Mouse (Mus musculus): ENCODE measurements around the gene Ccdc86. TPM values are rescaled to one million over a fixed set of nuclear protein-coding genes. Genes with fewer than 3 reads are reported as not detected.

Gene Ccdc86
- polyA plus RNA-seq, 1 experiment from 2014 or later = 19.4 TPM

DNA sequence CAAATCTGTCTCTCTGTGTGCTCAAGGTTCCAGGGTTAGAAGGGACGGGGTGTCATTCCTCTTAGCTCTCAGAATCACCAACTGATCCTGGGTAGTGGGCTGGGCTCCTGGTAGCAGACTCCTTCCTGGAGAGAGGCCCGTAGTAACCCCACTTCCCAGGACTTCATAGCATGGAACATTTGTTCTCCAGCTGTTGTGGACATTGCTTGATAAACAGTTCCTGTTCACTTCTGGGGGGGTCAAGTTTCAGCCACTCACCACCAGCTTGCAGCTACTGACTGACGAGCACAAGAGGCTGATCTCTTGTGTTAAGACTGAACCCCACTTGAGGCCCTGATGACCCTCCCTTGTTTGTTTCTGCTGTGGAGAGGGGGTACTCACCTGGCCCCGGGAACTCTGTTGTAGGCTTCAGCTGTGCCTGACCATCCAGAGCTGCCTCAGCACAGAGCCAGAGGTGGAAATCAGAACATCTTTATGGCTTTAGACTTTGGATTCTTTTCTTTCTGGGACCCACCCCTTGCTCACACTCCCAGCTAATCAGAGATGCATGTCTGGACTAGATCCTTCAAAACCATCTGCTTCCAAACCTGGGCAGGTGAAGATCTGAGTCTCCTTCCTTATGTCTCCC lies 25.3 kb upstream of the Ccdc86 start, which contains the start of gene Ms4a10:
Ms4a10 (minus strand) TSS at position 433 of the 628 bp plus-strand sequence.
- Histone ChIP-seq H3K4me3 (no peak within 1 kb of the TSS), H3K4me1 (no peaks in the 10 kb centered on the region), H3K9ac (replicated peaks) (no peak within 1 kb of the TSS), H3K27me3 (no peaks in the 10 kb centered on the region), H3K9me3 (no peaks in the 10 kb centered on the region), H3K36me3 (no peaks in the 10 kb centered on the region), H3K27ac (replicated peaks) (no peak within 1 kb of the TSS), H3K4me2 (replicated peaks) (no peak within 1 kb of the TSS)
- ATAC-seq (replicated peaks) = no peak
- WGBS = 69% methylated on average over 4 of the region's 4 CpGs

DNA sequence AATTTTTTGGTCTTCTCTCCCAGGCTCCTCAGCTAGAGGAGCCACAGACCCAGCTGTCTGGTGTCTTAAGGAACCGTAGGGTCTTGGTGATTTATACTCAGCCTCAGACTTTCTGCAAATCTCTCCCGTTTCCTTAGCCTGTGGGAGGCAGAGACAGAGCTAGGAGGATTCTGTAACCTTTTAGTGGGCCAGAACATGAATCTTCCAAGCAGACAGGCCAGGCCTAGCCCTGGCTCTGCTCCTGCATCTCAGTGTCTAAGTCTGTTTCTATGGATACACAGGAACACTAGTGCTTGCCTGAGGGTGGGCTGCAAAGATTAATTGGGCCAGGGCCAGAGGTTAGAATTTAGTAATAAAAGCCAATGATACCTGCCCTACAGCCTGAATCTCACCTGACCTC lies 24.1 kb upstream of the Ccdc86 start:
- no peak for ATAC-seq (replicated peaks)
- H3K27ac ChIP-seq (replicated peaks) = no peak overlapping the region
- no peak overlapping the region for H3K4me3 ChIP-seq
- H3K27me3 ChIP-seq = no peaks in the 10 kb centered on the region
- H3K4me1 ChIP-seq = no peaks in the 10 kb centered on the region
- H3K36me3 ChIP-seq = no peaks in the 10 kb centered on the region
- WGBS = 65% methylated on average over 2 of the region's 2 CpGs
- no peaks in the 10 kb centered on the region for H3K9me3 ChIP-seq
- no peak overlapping the region for H3K4me2 ChIP-seq (replicated peaks)
- H3K9ac ChIP-seq (replicated peaks) = no peak overlapping the region

DNA sequence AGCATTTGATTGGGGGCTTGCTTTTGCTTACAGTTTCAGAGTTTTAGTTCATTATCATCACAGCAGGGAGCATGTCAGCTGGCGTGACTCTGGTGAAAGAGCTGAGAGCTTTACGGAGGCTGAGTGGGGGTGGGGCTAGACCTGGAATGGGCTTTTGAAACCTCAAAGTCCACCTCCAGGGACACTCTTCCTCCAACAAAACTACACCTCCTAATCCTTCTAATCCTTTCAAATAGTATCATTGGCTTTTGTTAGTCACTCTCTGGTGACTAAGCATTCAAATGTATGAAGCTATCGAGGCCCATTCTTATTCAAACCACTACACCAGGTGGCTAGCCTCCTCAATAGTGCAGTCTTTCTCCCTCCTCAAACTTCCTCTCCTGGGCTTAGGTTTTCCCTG lies 23.6 kb upstream of the Ccdc86 start:
- ATAC-seq (replicated peaks) = no peak
- H3K4me2 ChIP-seq (replicated peaks) = no peak overlapping the region
- no peaks in the 10 kb centered on the region for H3K4me1 ChIP-seq
- no peak overlapping the region for H3K9ac ChIP-seq (replicated peaks)
- 11% methylated on average over 3 of the region's 3 CpGs for WGBS
- H3K9me3 ChIP-seq = no peaks in the 10 kb centered on the region
- no peak overlapping the region for H3K4me3 ChIP-seq
- no peaks in the 10 kb centered on the region for H3K36me3 ChIP-seq
- H3K27ac ChIP-seq (replicated peaks) = no peak overlapping the region
- H3K27me3 ChIP-seq = no peaks in the 10 kb centered on the region

DNA sequence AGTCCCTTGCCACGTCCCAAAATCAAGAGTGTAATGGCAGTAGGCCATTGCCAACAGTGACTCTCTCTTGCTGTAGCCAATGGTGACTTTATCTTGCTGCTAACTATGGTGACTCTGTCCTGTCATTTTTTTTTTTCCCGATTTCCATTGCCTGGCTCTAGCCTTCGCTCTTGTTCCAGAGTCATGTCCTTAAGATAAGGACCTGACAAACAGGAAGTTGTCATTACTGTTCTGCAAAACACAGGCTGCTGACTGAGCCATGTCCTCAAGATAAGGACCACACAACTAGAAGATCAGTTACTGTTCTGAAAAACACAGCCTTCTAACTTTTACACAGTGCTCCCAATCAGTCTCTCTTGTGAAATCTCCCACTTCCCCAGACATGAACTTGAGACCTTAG lies 21.4 kb upstream of the Ccdc86 start:
- WGBS = 76% methylated on average over 3 of the region's 3 CpGs
- Histone ChIP-seq H3K4me1 (no peaks in the 10 kb centered on the region), H3K36me3 (no peaks in the 10 kb centered on the region), H3K27me3 (no peaks in the 10 kb centered on the region), H3K9me3 (no peaks in the 10 kb centered on the region), H3K9ac (replicated peaks) (no peak overlapping the region), H3K27ac (replicated peaks) (no peak overlapping the region), H3K4me2 (replicated peaks) (no peak overlapping the region), H3K4me3 (no peak overlapping the region)
- no peak for ATAC-seq (replicated peaks)

DNA sequence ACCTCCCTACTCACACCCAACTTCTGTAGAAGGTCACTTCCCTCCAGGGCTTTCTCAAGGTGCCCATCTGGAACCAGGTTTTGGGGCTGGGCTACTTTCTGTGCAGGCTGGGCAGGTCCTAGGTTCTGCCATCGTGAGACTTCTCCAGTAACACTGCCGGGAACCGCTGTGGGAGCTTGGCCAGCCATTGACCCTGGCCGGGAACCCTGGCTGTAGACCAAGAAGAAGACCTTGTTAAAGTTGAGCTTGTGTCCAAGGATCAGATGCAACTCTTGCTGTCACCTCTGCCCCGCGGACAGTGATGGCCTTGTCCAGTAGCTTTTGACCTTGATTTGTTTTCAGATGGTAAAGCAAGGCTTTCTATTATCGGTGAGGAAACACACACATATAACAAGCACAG lies 19.5 kb upstream of the Ccdc86 start:
- Histone ChIP-seq H3K4me1 (no peaks in the 10 kb centered on the region), H3K4me3 (no peak overlapping the region), H3K9me3 (no peaks in the 10 kb centered on the region), H3K27ac (replicated peaks) (no peak overlapping the region), H3K27me3 (no peaks in the 10 kb centered on the region), H3K36me3 (no peaks in the 10 kb centered on the region), H3K9ac (replicated peaks) (no peak overlapping the region), H3K4me2 (replicated peaks) (no peak overlapping the region)
- 91% methylated on average over 7 of the region's 7 CpGs for WGBS
- no peak for ATAC-seq (replicated peaks)

DNA sequence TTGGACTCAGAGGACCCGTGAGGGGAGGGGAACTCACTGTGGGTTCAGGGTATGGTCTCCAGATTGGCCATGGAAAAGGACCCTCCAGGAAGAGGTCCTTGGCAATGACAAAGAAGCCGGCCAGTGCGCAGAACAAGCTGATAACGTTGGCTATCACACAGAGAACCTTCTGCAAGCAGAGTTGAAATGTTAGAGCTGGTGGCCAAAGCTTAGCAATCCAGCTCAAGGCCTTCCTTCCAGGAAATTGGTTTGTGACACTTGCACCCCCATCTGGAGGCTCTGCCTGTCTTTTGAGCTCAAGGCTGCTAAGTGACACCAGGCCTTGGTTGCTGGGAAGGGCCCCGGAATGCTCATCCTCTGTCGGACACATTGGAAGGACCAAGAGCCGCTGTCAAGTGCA lies 16.7 kb upstream of the Ccdc86 start:
- no peaks in the 10 kb centered on the region for H3K9me3 ChIP-seq
- ATAC-seq (replicated peaks) = no peak
- H3K4me3 ChIP-seq = no peak overlapping the region
- no peak overlapping the region for H3K4me2 ChIP-seq (replicated peaks)
- no peak overlapping the region for H3K9ac ChIP-seq (replicated peaks)
- H3K4me1 ChIP-seq = no peaks in the 10 kb centered on the region
- no peaks in the 10 kb centered on the region for H3K36me3 ChIP-seq
- WGBS = 89% methylated on average over 7 of the region's 7 CpGs
- no peaks in the 10 kb centered on the region for H3K27me3 ChIP-seq
- H3K27ac ChIP-seq (replicated peaks) = no peak overlapping the region

DNA sequence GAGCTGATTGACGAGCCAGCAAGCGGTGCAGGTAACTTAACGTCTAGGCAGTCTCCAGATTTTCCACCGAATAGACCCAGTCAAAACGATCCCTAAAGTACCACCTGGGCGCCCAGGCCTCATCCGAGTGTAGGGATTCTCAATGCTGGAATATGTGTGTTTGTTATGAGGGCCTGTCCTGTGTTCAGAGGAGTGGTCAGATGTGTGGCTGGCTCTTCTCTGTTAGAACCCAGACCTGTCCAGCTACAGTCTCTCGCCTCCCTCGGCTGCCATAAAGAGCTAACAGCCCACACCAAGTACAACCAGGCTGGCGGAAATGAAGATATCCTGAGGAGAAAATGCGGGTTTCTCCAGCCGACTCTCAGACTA lies 10.9 kb upstream of the Ccdc86 start:
- Histone ChIP-seq H3K27me3 (no peaks in the 10 kb centered on the region), H3K4me1 (no peaks in the 10 kb centered on the region), H3K4me2 (replicated peaks) (no peak overlapping the region), H3K9ac (replicated peaks) (no peak overlapping the region), H3K4me3 (no peak overlapping the region), H3K9me3 (no peaks in the 10 kb centered on the region), H3K36me3 (no peaks in the 10 kb centered on the region), H3K27ac (replicated peaks) (no peak overlapping the region)
- ATAC-seq (replicated peaks) = no peak; the same call in 1 of the 2 replicates
- WGBS = 48% methylated on average over 12 of the region's 12 CpGs

DNA sequence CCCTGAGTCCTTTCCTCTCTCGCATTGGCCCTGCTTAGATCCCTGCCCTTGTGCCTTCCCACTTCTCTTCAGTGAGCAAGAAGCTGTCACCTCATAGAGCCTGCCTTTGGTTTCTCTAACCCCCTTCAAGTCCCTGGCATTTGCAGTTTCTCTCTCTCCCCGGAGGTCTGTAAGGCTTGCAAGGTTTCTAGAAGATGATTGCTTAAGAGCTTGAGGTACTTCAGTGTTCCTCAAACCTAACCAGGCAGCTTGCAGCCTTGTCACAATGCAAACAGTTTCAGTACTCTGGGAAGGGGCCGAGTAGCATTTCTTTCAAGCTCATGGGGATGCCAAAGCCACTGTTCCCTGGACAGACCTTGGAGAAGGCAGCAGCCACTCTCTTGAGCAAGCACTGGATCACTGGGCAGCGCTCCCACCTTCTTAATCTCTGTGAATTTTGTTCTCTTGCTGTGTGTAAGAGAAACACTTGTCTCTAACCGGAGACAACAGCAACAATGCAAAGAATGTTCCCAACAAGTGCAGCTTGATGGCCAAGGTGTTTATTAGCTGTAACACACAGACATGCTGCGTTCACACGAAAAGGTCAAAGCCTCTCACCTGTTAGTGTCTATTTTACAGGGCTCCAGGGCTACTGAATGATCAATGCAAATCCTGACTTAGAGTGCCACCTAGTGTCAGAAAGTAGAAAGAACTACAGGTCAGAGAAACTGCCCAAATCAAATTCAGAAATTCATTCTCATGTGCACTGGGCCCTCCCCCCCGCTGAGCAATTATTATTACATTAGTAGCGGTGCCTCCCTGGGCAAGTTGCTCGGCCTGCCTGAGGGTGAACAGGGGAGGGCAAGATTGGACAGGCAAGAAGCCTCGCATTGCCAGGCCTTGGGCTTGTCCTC lies 10.3 kb upstream of the Ccdc86 start:
- ATAC-seq (replicated peaks) = peak; percentile 78
- H3K9me3 ChIP-seq = no peaks in the 10 kb centered on the region
- no peaks in the 10 kb centered on the region for H3K4me1 ChIP-seq
- no peak overlapping the region for H3K4me2 ChIP-seq (replicated peaks)
- H3K27ac ChIP-seq (replicated peaks) = no peak overlapping the region
- no peak overlapping the region for H3K9ac ChIP-seq (replicated peaks)
- 32% methylated on average over 11 of the region's 11 CpGs for WGBS
- no peak overlapping the region for H3K4me3 ChIP-seq
- no peaks in the 10 kb centered on the region for H3K27me3 ChIP-seq
- no peaks in the 10 kb centered on the region for H3K36me3 ChIP-seq

DNA sequence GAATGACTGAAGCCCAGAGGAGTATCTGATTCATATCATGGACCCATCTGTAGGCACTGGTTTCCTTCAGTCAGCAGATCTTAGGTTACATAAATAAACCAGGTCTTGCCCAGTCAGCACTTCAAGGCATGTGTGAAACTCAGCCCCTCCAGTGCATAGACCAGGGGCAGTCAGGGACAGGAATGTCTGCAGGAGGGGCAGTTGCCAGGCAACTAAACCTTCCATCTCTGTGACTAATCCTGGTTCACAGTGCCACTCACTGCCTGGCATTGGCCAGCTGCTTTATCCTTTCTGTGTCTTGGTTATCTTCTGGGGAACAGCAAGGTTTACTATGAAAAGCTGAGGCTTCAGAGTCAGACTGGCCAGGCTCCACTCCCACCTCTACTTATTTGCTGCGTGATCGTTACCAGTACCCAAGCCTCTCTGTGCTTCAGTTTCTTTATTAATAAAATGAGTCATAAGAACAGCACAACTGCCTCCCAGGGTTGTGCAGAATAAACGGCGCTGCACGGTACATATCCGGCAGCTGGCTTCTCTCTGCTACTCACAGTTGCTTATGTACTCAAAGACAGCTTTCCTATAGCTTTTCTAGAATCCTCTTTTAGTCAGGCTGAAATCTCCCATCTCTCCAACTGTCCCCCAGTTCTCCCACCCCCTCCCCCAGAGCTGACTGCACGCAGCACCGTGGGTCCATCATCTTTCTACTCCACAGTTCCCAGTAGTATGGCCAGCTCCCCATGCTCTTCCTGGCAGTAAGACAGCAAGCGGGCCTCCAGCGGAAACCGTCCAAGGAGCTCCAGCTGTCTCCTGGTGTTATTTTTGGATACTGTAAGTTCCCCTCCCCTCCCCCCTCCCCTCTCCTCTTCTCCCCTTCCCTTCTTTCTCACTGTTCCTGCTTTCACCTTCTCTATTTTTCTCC lies 3.2 kb upstream of the Ccdc86 start:
- WGBS = 74% methylated on average over 11 of the region's 11 CpGs

DNA sequence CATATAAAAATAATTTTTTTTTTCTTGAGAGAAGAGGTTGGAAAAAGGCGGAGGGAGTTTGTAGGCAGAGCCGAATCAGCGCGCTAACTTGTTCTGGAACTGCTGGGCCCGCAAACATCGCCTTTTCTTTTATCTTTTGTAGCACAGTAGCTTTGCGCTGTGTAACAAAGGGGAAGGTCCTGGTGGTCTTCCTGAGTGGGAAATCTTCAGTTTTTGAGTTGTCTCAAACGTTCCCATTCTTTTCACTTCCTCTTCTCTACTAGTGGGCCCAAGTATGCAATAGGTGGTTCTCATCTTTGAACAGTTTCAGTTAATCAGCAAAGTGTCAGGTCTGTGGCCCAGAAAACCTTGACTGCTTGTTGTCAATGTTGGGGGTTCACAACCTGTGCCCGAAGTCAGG lies 492 bp upstream of the Ccdc86 start:
- ATAC-seq (replicated peaks) = no peak
- H3K27ac ChIP-seq (replicated peaks) = no peak overlapping the region

More for the DNA sequence above, 3.2 kb upstream of the Ccdc86 start:
- Histone ChIP-seq H3K4me3 (no peak overlapping the region), H3K4me2 (replicated peaks) (no peak overlapping the region), H3K27ac (replicated peaks) (no peak overlapping the region), H3K36me3 (no peaks in the 10 kb centered on the region), H3K27me3 (0 out of 2 replicates have a peak, but pooled peaks cover 3% of the 10 kb centered on the region), H3K4me1 (peaks cover 17% of the 10 kb centered on the region), H3K9ac (replicated peaks) (no peak overlapping the region), H3K9me3 (no peaks in the 10 kb centered on the region)
- no peak for ATAC-seq (replicated peaks)

DNA sequence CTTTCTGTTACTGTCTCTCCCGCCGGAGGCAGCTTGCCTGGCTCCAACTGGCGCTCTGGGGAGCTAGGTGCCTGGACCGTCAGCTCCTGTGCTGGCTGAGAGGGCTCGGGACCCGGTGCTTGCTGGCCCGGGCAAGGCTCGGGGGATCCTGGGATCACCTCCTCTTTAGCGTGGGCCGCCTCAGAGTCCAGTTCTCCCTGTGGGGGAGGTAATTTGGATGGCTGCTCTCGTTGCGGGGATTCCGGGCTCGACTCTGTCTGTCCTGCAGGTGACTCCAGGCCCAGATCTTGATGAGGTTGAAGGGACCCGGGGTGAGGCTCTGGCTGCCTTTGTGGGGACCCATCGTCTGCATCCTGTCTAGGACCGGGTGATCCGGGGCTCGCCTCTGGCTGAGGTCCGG lies 650 bp downstream of the Ccdc86 start:
- Histone ChIP-seq H3K36me3 (peaks cover 19% of the 10 kb centered on the region), H3K27me3 (0 out of 2 replicates have a peak, but pooled peaks cover 3% of the 10 kb centered on the region), H3K4me1 (peaks cover 30% of the 10 kb centered on the region), H3K4me3 (peak overlapping the region; percentile 71), H3K9ac (replicated peaks) (peak overlapping the region; percentile 66), H3K9me3 (no peaks in the 10 kb centered on the region), H3K4me2 (replicated peaks) (peak overlapping the region; percentile 100), H3K27ac (replicated peaks) (no peak overlapping the region)
- ATAC-seq (replicated peaks) = peak; percentile 12
- WGBS = under 1% methylated on average over 20 of the region's 20 CpGs

More for the DNA sequence above, 492 bp upstream of the Ccdc86 start:
- peak overlapping the region; percentile 71 for H3K4me3 ChIP-seq
- peak overlapping the region; percentile 100 for H3K4me2 ChIP-seq (replicated peaks)
- WGBS = 40% methylated on average over 9 of the region's 9 CpGs
- H3K36me3 ChIP-seq = peaks cover 8% of the 10 kb centered on the region
- H3K27me3 ChIP-seq = 0 out of 2 replicates have a peak, but pooled peaks cover 3% of the 10 kb centered on the region
- 0 out of 2 replicates have a peak overlapping the region, but pooled peaks have one; percentile 2 for H3K9ac ChIP-seq (replicated peaks)
- no peaks in the 10 kb centered on the region for H3K9me3 ChIP-seq
- peaks cover 30% of the 10 kb centered on the region for H3K4me1 ChIP-seq
